Mouse (Mus musculus) testis, postnatal 14 days (tissue): ENCODE measurements around the gene Mctp2.
A peak's percentile ranks its signal among the peaks of the same experiment; 100 is the strongest.

ENCODE experiments used
- DNase-seq: peaks from one replicate; pipeline ENCODE4 v3.0.0; 2021; ENCODE audit warnings: low spot score

Mctp2 gene

GRCm38 (mm10) chr7:72306382-72306841 lies at the start of gene Mctp2:
Mctp2 (minus strand) TSS chr7:72306608.
- peak; percentile 32 for DNase-seq

DNA sequence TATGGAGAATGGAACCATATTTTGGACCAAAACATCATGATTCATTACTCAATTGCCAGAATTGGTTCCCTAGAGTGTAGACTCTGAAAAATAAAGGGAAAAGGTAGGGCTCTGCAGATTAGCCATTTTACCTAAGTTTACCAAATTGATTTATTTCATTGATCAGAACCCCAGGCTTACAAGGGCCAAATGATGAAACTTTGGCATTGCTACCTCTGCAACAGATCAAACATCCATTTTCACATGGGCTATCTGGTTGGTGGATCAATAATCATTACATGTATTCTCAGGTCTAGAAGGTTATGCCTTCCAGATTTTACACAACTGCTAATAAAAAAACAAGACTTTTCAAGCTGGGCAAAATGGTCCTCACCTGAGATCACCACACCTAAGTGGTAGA lies 39.5 kb upstream of the Mctp2 start:
- no peak for DNase-seq

GRCm38 (mm10) chr7:72343751-72344150 lies 37.3 kb upstream of the Mctp2 start:
- DNase-seq, result no peak

DNA sequence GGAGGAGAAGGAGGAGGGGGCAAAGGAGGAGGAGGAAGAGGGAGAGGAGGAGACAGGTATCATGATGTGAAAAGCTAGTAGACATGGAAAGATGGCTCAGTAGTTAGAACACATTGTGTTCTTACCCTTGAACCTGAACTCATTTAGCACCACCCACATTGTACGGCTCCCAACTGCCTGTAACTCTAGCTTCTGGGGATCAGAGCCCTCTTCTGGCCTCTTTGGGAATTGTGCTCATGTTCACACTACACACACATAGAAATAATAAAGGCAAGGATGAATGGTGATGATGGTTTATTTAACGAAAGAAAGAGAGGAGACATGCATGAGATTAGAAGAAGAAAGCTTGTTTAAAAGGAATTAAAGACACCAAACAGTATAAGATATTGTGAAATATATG lies 36.4 kb upstream of the Mctp2 start:
- no peak for DNase-seq

DNA sequence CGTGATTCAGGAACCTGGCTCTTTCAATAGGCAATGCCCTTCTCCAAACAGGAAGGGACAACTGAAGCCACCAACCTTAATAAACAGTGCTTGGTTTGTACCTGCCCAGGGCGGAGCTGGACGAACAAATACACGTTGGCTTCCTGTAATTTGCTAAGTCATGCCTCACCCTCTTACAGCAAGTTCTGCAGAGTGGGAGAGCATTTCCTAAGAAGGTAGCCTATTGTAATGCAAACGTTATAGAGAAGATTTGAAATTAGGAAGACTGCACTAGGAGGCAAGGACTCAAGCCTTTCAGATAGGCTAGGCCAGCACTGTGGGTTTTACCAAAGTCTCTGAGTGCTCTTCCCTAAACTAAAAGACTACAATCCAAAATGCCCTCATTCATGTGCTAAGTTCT lies 19.6 kb upstream of the Mctp2 start:
- no peak for DNase-seq

GRCm38 (mm10) chr7:72320906-72321305 lies 14.5 kb upstream of the Mctp2 start:
- DNase-seq, result no peak

- no peak for DNase-seq
These were observed 14.0 kb upstream of the Mctp2 start for GRCm38 (mm10) chr7:72320441-72320840.

DNA sequence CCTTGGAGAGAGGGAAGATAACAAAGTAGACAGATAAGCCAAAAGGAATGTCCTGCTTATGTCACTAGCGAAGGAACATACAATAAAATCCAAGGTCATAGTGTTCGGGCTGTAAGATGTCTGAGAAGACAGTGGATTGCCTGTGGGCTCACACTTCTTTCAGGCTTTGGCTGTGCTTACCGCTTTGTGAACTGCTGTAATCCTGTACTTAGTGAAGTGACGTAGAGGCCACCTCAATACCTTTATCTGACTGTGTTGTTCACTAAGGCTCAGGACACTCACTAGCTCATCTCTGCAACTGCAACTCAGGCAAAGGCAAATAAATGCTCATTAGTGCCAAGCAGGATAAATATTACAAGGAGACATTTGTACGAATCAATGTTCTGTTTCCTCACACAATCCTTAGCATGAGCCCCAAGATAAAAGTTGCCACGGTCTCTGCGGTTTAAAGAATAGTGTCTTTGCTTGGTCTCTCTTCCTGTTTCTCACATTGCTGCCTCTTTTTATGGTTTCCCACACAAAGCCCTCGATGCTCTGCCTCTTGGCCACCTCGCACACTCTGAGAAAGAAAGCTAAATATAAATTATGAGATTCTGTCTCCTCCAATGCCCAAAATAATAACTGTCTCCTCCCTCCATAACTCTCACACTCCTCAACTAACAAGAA lies 8.1 kb upstream of the Mctp2 start:
- DNase-seq, result no peak

- no peak for DNase-seq
These were observed 7.5 kb upstream of the Mctp2 start for GRCm38 (mm10) chr7:72313908-72314307.

DNA sequence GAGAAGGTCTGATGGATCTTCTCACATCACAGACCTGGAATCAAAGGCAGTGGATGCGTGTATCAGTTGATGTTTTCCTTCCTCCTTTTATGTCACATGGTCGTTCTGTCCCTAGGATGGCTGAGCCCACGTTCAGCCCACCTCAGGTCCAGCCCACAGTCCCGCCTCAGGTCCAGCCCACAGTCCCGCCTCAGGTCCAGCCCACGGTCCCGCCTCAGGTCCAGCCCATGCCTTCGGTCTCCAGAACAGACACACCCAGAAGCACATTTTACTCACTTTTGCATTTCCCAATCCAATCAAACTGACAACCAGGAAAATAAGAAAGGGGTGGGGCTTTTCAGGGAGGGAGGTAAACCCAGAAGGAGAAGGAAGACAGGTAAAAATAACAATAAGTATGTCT lies 5.2 kb upstream of the Mctp2 start:
- no peak for DNase-seq

DNA sequence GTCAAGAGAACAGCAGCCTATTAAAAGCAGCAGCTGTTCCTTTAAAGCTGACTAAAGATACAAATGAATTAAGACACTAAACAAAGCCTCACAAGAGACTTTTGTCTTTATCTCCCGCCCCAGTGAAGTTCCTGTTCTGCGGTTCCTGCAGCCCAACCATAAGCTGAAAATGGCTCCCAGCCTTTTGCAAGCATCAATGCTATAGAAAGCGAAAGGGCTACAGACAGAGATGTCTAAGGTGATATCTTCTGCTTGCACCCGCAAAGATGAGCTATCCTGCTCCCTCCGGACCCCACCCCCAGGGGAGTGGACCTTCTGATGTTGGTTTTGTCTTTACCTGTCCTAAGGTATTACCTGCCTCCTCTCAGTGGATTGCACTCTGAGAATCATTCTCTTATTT lies 1.7 kb upstream of the Mctp2 start:
- no peak for DNase-seq

DNA sequence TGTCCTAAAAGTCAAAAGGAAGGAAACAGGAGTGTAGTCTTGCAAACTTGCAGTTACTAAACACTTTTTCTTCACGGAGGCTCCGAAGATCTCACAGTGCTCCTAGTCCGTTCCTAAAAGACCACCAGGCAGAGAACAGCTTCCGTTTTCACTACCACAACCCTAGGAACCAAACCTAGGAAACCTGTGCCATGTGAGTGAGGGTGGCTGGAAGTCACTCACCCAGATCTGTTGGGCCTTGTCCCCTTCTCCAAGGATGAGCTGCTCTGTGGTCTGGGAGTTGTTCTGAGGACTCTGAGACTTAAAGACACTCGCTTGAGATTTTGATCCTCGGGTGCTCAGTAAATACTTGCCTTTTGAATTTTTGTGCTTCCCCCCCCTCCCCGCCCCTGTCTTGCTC lies 439 bp upstream of the Mctp2 start:
- no peak for DNase-seq

GRCm38 (mm10) chr7:72305971-72306370 lies 437 bp downstream of the Mctp2 start:
- no peak for DNase-seq

DNA sequence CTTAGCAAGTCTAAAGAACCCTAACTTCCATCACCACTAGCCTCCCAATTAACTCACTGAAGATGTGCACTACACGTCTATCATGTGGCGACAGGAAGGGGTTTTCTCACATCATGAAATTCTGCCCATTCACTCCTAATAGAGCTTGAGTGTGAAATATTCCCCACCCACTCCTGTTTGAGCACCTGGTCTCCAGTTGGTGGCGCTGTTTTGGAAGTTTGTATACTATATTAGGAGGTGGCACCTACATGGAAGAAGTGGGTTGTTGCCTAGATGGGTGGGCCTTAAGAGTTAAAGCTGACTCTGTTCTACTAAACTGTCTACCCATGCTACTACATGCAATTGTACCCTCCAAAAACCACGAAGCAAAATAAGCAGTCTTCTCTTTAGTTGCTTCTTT lies 4.7 kb downstream of the Mctp2 start:
- DNase-seq, result no peak

- DNase-seq, result no peak
These were observed 6.7 kb downstream of the Mctp2 start for GRCm38 (mm10) chr7:72299726-72300125.

GRCm38 (mm10) chr7:72297013-72297412 lies 9.4 kb downstream of the Mctp2 start:
- DNase-seq, result no peak

DNA sequence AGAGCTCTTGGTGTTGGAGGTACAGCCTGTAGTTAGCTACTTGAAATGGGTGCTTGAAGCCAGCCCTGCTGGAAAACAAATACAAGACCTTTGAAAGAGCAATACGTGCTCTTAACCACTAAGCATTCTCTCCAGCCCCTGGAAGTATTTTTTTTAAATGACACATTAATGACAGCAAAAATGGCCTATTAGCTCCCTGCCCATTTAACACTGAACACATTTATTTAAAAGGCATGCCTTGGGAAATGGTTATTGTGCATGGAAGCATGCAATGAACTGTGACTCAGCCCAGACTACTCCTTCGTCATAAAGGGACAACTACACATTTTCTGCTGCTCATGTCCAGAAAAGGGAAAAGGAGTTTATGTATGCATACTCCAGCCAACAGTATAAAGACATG lies 10.2 kb downstream of the Mctp2 start:
- no peak for DNase-seq

GRCm38 (mm10) chr7:72294886-72295285 lies 11.5 kb downstream of the Mctp2 start:
- no peak for DNase-seq

GRCm38 (mm10) chr7:72293784-72294538 lies 12.4 kb downstream of the Mctp2 start:
- DNase-seq, result no peak

DNA sequence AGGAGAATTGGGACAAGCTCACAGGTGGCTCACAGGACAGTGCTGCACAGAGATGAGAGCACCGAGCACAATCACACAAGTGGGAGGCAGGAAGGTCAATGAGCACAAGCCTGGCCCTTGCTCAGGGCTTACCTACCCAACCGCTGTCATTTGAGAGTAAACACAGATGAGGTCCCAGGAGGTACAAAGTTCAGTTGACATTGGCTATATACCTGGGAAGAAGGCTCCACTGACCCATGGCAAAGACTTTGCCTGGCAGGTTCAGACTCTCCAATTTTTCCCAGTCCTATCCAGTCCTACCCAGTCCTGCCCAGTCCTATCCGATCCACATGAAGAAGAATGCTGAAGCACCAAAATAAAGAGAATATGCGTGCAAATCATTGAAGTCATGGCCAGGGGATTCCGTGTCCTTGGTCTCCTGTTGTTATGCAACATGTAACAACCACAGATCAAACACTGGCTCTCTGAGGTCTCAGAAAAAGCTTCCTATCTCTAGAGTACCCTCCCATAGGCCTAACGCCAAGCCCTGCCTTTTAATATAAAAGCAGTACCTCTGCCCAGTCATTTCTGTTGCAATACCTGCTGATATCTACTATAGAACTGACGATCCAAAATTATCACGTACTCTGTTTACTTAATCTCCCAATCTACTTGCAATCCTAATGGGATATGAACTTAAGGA lies 14.0 kb downstream of the Mctp2 start:
- DNase-seq, result no peak

GRCm38 (mm10) chr7:72280721-72281120 lies 25.7 kb downstream of the Mctp2 start:
- no peak for DNase-seq

DNA sequence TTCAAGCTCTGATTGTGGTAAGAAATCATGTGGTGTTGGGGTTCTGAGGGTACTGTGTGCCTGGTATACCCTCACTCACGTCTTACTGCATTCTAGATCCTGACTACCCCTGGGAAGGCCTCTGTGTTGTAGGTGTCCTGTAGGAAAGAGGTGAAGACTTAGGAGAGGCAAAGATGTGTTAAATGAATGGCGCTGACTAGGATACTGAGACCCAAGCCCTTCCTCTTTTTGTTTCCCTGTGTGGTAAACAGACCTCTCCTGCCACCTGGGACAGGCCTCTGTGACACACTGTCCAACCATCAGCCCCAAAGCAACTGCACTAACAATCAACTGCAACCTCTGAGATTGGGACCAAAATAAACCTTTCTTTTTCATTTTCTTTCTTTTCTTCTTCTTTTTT lies 28.0 kb downstream of the Mctp2 start:
- DNase-seq, result no peak

GRCm38 (mm10) chr7:72275513-72275912 lies 30.9 kb downstream of the Mctp2 start:
- DNase-seq, result no peak
